Comparison of ENCODE assay signal across 12 mouse cellular contexts in genomic region chr3:96578561-96579238, GRCm38 (mm10). TPM values are rescaled to one million over a fixed set of nuclear protein-coding genes. Genes with fewer than 3 reads are reported as not detected.
A peak's percentile ranks its signal among the peaks of the same experiment; 100 is the strongest.
DNase-seq lines count a peak whose midpoint lies in the region; TF ChIP-seq lines count a peak whose summit lies in the region.
"Had no signal": no experiment of that assay in that cellular context is flagged by ENCODE, and none has a peak within 500 bp of the region (broad histone marks: within the 10 kb centered on the region; RNA-seq: fewer than 3 reads in every experiment).

No protein-coding gene starts in this region.

- TF ChIP-seq CTCF in liver, adult 2 months (IDR thresholded peaks at IDR 0.05; ENCODE audit: low read depth, low read length): no peak
- no peak for TF ChIP-seq CTCF in cortical plate, adult 2 months (IDR thresholded peaks at IDR 0.05; ENCODE audit: extremely low read depth, insufficient read depth, low read length)

- WGBS in liver, adult 2 months: 79% methylated on average over 12 of the region's 12 CpGs

- no peaks in the 10 kb centered on the region for H3K36me3 ChIP-seq in liver, adult 2 months (ENCODE audit: control insufficient read depth, insufficient read depth, low read length)
- H3K36me3 ChIP-seq in ES-E14 (ENCODE audit: control insufficient read depth, insufficient read depth, low read length, poor library complexity, severe bottlenecking): no peaks in the 10 kb centered on the region

- H3K27me3 ChIP-seq in liver, adult 2 months (ENCODE audit: control insufficient read depth, insufficient read depth, low read length): no peaks in the 10 kb centered on the region

- no peak overlapping the region for H3K4me3 ChIP-seq in liver, adult 2 months (ENCODE audit: insufficient read depth, low read depth, low read length)
- H3K4me3 ChIP-seq in ES-E14 (ENCODE audit: insufficient read depth in 1 of 2, low read depth in 1 of 2, low read length in 2 of 2, poor library complexity in 1 of 2, severe bottlenecking in 1 of 2): no peak overlapping the region
- H3K4me3 ChIP-seq in cortical plate, adult 2 months (ENCODE audit: insufficient read depth, low read length): no peak overlapping the region
- H3K4me3 ChIP-seq: limb, embryonic 12.5 days had no signal

- DNase-seq in liver, adult 2 months (ENCODE audit: extremely low read depth, low read depth, low spot score): no peak
- DNase-seq in liver (no peak), ES-E14 (ENCODE audit: low read depth, low spot score) (no peak)
- DNase-seq in induced T-regulatory cell, adult 2 months (ENCODE audit: low read depth): peak; percentile 29
- no peak for DNase-seq in cerebellum, postnatal 10 days
- no peak for DNase-seq in embryo, embryonic 11 days
- DNase-seq: cerebellum, adult 2 months; spleen, adult 18-20 months; thymus, adult 18-20 months had no signal

- no peak overlapping the region for H3K9ac ChIP-seq in liver, adult 2 months (ENCODE audit: low read depth, low read length)
- peak overlapping the region; percentile 4; the same call in 1 of the 2 replicates for H3K9ac ChIP-seq in ES-E14 (ENCODE audit: insufficient read depth, low read depth, low read length, poor library complexity, severe bottlenecking)
- H3K9ac ChIP-seq: limb, embryonic 12.5 days had no signal

- in situ Hi-C loops in ES-E14 (cut with MboI; ENCODE audit: low sequenced_read_pairs in 2 of 2, unreplicated experiment in 2 of 2): no loop called here

- H3K9me3 ChIP-seq in ES-E14 (ENCODE audit: control insufficient read depth, insufficient read depth, low read depth, low read length): no peaks in the 10 kb centered on the region
- H3K9me3 ChIP-seq: limb, embryonic 12.5 days had no signal

- H3K79me2 ChIP-seq in liver, adult 2 months (ENCODE audit: control insufficient read depth, insufficient read depth, low read length): no peaks in the 10 kb centered on the region

- peaks cover 25% of the 10 kb centered on the region for H3K4me1 ChIP-seq in liver, adult 2 months (ENCODE audit: control insufficient read depth, insufficient read depth, low read length)
- peaks cover 0 to 38% of the 10 kb centered on the region in 2 experiments; a peak in 3 of 4 replicates for H3K4me1 ChIP-seq in ES-E14 (ENCODE audit: control insufficient read depth in 2 of 2, insufficient read depth in 2 of 2, low read length in 2 of 2, poor library complexity in 1 of 2)
- H3K4me1 ChIP-seq in cortical plate, adult 2 months (ENCODE audit: control insufficient read depth, insufficient read depth, low read length): peaks cover 6% of the 10 kb centered on the region

- no peak for TF ChIP-seq POLR2A in liver, adult 2 months (IDR thresholded peaks at IDR 0.05; ENCODE audit: extremely low read depth, insufficient read depth, low read length)
- TF ChIP-seq POLR2A in cortical plate, adult 2 months (IDR thresholded peaks at IDR 0.05; ENCODE audit: extremely low read depth, insufficient read depth, low read length): no peak

- H3K27ac ChIP-seq in liver, adult 2 months (replicated peaks; ENCODE audit: insufficient read depth, low read depth, low read length): 0 out of 2 replicates have a peak overlapping the region, but pooled peaks have one; percentile 14
- peak overlapping the region; percentile 100; the same call in 1 of the 2 replicates for H3K27ac ChIP-seq in ES-E14 (ENCODE audit: insufficient read depth, low read depth, low read length, poor library complexity, severe bottlenecking)
- H3K27ac ChIP-seq in cortical plate, adult 2 months (ENCODE audit: insufficient read depth, low read length): 0 out of 2 replicates have a peak overlapping the region, but pooled peaks have one; percentile 22
- H3K27ac ChIP-seq: limb, embryonic 12.5 days had no signal

TF ChIP-seq in ES-E14, 5 proteins besides CTCF, POLR2A, EP300 and RAD21:
- TF ChIP-seq ZNF384 (IDR thresholded peaks at IDR 0.05; ENCODE audit: low read depth, low read length) (no peak), MAFK (IDR thresholded peaks at IDR 0.05; ENCODE audit: insufficient read depth, low read depth, low read length) (no peak), CHD2 (IDR thresholded peaks at IDR 0.05; ENCODE audit: low read depth, low read length) (no peak), ZC3H11A (IDR thresholded peaks at IDR 0.05; ENCODE audit: borderline replicate concordance, low read depth, low read length) (no peak), HCFC1 (IDR thresholded peaks at IDR 0.05; ENCODE audit: borderline replicate concordance, insufficient read depth, low read length) (no peak)
TF ChIP-seq in ES-E14: peak in this region for 0.

RNA-seq across cellular contexts. Expression of gene Gm16253, which starts 1.9 kb away (rescaled TPM):
- total RNA-seq in liver, adult 2 months (2014; rRNA removed): not detected in 2 replicates
- polyA plus RNA-seq in liver, adult 2 months (2012; rRNA removed): not detected in 2 replicates
- total RNA-seq in ES-E14 (2012; rRNA removed): 1.8 and 2.0 TPM in 2 replicates
- polyA plus RNA-seq in cortical plate, adult 2 months (2012; rRNA removed): not detected in 2 replicates
- total RNA-seq: megakaryocyte-erythroid progenitor cell, adult 5-6 weeks had no signal
- polyA plus RNA-seq: cerebellum, adult 2 months had no signal

RNA-seq across cellular contexts. Expression of gene Polr3gl, which starts 15.3 kb away (rescaled TPM):
- 5.7 and 8.2 TPM in 2 replicates for total RNA-seq in liver, adult 2 months (2014; rRNA removed)
- 7.0 and 7.7 TPM in 2 replicates for polyA plus RNA-seq in liver, adult 2 months (2012; rRNA removed)
- 5.7 and 8.1 TPM in 2 replicates for total RNA-seq in ES-E14 (2012; rRNA removed)
- polyA plus RNA-seq in cortical plate, adult 2 months (2012; rRNA removed): 44.5 and 55.9 TPM in 2 replicates

RNA-seq across cellular contexts. Expression of gene Ankrd34a, which starts 17.7 kb away (rescaled TPM):
- 0.07 TPM in 1 of 2 replicates, not detected in the other for total RNA-seq in liver, adult 2 months (2014; rRNA removed)
- 0.05 and 0.07 TPM in 2 replicates for polyA plus RNA-seq in liver, adult 2 months (2012; rRNA removed)
- total RNA-seq in ES-E14 (2012; rRNA removed): 0.67 and 1.1 TPM in 2 replicates
- 61.6 and 61.9 TPM in 2 replicates for polyA plus RNA-seq in cortical plate, adult 2 months (2012; rRNA removed)
- total RNA-seq: megakaryocyte-erythroid progenitor cell, adult 5-6 weeks had no signal

RNA-seq across cellular contexts. Expression of gene Txnip, which starts 20.9 kb away (rescaled TPM):
- 153 and 159 TPM in 2 replicates for total RNA-seq in liver, adult 2 months (2014; rRNA removed)
- polyA plus RNA-seq in liver, adult 2 months (2012; rRNA removed): 51.0 and 74.3 TPM in 2 replicates
- 128 and 161 TPM in 2 replicates for total RNA-seq in ES-E14 (2012; rRNA removed)
- polyA plus RNA-seq in cortical plate, adult 2 months (2012; rRNA removed): 31.4 and 38.5 TPM in 2 replicates

RNA-seq across cellular contexts. Expression of gene Lix1l, which starts 22.2 kb away (rescaled TPM):
- total RNA-seq in liver, adult 2 months (2014; rRNA removed): 3.0 and 3.1 TPM in 2 replicates
- polyA plus RNA-seq in liver, adult 2 months (2012; rRNA removed): 2.5 and 3.3 TPM in 2 replicates
- total RNA-seq in ES-E14 (2012; rRNA removed): 2.6 and 4.6 TPM in 2 replicates
- 20.9 and 22.7 TPM in 2 replicates for polyA plus RNA-seq in cortical plate, adult 2 months (2012; rRNA removed)

Comparison
In these comparisons a context has a peak if more than half of its experiments do, and no peak if none do; other contexts are left out.
1. H3K27ac ChIP-seq: peak in every context shown above with its lines; median percentile 100 in ES-E14; 22 in cortical plate, adult 2 months; 14 in liver, adult 2 months.